Mouse (Mus musculus) liver, postnatal 0 days (tissue): ENCODE results near the gene 1700123O20Rik.

Source experiments
- CTCF ChIP-seq: sonication (generic); IDR thresholded peaks from 2 replicates; pipeline ENCODE4 v1.5.1; 2016; ENCODE audit warnings: antibody characterized with exemption, low read depth
- EP300 ChIP-seq: IDR thresholded peaks from 2 replicates; pipeline ENCODE4 v1.6.1; 2016; ENCODE audit warnings: antibody characterized with exemption, low read depth, mild to moderate bottlenecking

DNA sequence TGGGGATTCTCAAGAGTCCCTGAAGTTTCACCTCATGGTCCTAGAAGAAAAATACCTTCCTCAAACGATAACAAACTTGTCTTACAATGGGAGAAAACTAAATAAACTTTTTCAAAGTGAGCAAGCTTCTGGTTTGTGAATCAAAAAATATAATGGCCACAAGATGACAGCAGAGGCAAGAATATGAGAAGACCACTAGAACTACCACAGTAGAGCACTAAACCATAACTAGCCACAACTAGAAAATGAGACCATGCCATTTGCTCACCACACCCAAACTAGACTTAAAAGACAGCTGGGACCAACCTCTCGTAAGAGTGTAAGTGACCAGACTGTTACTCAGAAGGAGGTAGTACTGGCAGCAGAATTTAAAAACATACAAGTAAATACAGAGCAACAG lies 26.0 kb upstream of the 1700123O20Rik start:
- TF ChIP-seq CTCF: no peak
- no peak for TF ChIP-seq EP300
